Mouse (Mus musculus) megakaryocyte, embryonic 14.5 days (primary cell): ENCODE measurements around the gene Prr5l. TPM values are rescaled to one million over a fixed set of nuclear protein-coding genes. Genes with fewer than 3 reads are reported as not detected.

Experiments used
- H3K27me3 ChIP-seq: replicated peaks from 2 replicates; pipeline ENCODE3; 2012; ENCODE audit warnings: inconsistent platforms
- H3K36me3 ChIP-seq: replicated peaks from 2 replicates; pipeline ENCODE3; 2012; ENCODE audit warnings: low read length, inconsistent platforms, mixed read lengths
- H3K4me1 ChIP-seq: 2 replicates; pipeline ENCODE4 v1.6.1; 2012; ENCODE audit warnings: inconsistent platforms
- H3K4me3 ChIP-seq: replicated peaks from 2 replicates; pipeline ENCODE3; 2012; ENCODE audit warnings: moderate library complexity, mild to moderate bottlenecking, inconsistent platforms
- H3K9me3 ChIP-seq: 2 replicates; pipeline ENCODE4 v1.6.1; 2012; ENCODE audit warnings: inconsistent platforms
- FLI1 ChIP-seq: IDR thresholded peaks from 2 replicates; pipeline ENCODE4 v1.6.1; 2012; ENCODE audit warnings: low read length, inconsistent platforms, mixed read lengths
- GATA1 ChIP-seq: IDR thresholded peaks from 3 replicates; pipeline ENCODE4 v1.6.1; 2012; ENCODE audit warnings: mixed read lengths, low read length, inconsistent platforms, borderline replicate concordance
- polyA plus RNA-seq: library from polyadenylated mRNA; stranded (reverse); fragments of >175 nt; gene quantifications from 2 replicates; pipeline ENCODE4 v1.2.3, GENCODE M21; 2012; ENCODE audit warnings: low replicate concordance; ENCODE audit not compliant: insufficient read depth

Gene Prr5l
- polyA plus RNA-seq, 1 experiment = 44.1 TPM

- no peak for TF ChIP-seq GATA1
- no peak for TF ChIP-seq FLI1
- Histone ChIP-seq H3K9me3 (no peaks in the 10 kb centered on the region), H3K36me3 (no peaks in the 10 kb centered on the region), H3K4me3 (no peak overlapping the region), H3K4me1 (peaks cover 62% of the 10 kb centered on the region), H3K27me3 (peaks cover 14% of the 10 kb centered on the region)
Measured at GRCm38 (mm10) chr2:101825226-101826120, 57.4 kb downstream of the Prr5l start.

GRCm38 (mm10) chr2:101823821-101824220 lies 59.0 kb downstream of the Prr5l start:
- no peaks in the 10 kb centered on the region for H3K36me3 ChIP-seq
- peaks cover 19% of the 10 kb centered on the region for H3K27me3 ChIP-seq
- peaks cover 56% of the 10 kb centered on the region for H3K4me1 ChIP-seq
- H3K4me3 ChIP-seq = no peak overlapping the region
- no peaks in the 10 kb centered on the region for H3K9me3 ChIP-seq
- TF ChIP-seq FLI1 (no peak), GATA1 (no peak)

- Histone ChIP-seq H3K4me1 (peaks cover 46% of the 10 kb centered on the region), H3K27me3 (peaks cover 25% of the 10 kb centered on the region), H3K36me3 (no peaks in the 10 kb centered on the region), H3K4me3 (no peak overlapping the region), H3K9me3 (no peaks in the 10 kb centered on the region)
- TF ChIP-seq GATA1 = no peak
- no peak for TF ChIP-seq FLI1
Measured at GRCm38 (mm10) chr2:101822785-101823184, 60.0 kb downstream of the Prr5l start.

- peaks cover 29% of the 10 kb centered on the region for H3K27me3 ChIP-seq
- H3K36me3 ChIP-seq = no peaks in the 10 kb centered on the region
- H3K4me1 ChIP-seq = peaks cover 34% of the 10 kb centered on the region
- no peaks in the 10 kb centered on the region for H3K9me3 ChIP-seq
- TF ChIP-seq GATA1 (no peak), FLI1 (no peak)
- H3K4me3 ChIP-seq = no peak overlapping the region
Measured at GRCm38 (mm10) chr2:101820816-101821215, 62.0 kb downstream of the Prr5l start.

GRCm38 (mm10) chr2:101818986-101819764 lies 63.7 kb downstream of the Prr5l start:
- TF ChIP-seq GATA1 = no peak
- no peak for TF ChIP-seq FLI1
- Histone ChIP-seq H3K27me3 (peaks cover 21% of the 10 kb centered on the region), H3K36me3 (no peaks in the 10 kb centered on the region), H3K4me3 (no peak overlapping the region), H3K9me3 (no peaks in the 10 kb centered on the region), H3K4me1 (peaks cover 39% of the 10 kb centered on the region)

GRCm38 (mm10) chr2:101816646-101817308 lies 66.0 kb downstream of the Prr5l start:
- H3K4me3 ChIP-seq = peak overlapping the region; percentile 2
- TF ChIP-seq FLI1 (no peak), GATA1 (no peak)
- H3K9me3 ChIP-seq = no peaks in the 10 kb centered on the region
- H3K27me3 ChIP-seq = peaks cover 25% of the 10 kb centered on the region
- H3K36me3 ChIP-seq = no peaks in the 10 kb centered on the region
- H3K4me1 ChIP-seq = peaks cover 35% of the 10 kb centered on the region

GRCm38 (mm10) chr2:101815250-101815934 lies 67.4 kb downstream of the Prr5l start:
- peaks cover 39% of the 10 kb centered on the region for H3K4me1 ChIP-seq
- no peak for TF ChIP-seq GATA1
- no peak for TF ChIP-seq FLI1

GRCm38 (mm10) chr2:101814272-101814625 lies 68.6 kb downstream of the Prr5l start:
- no peak for TF ChIP-seq FLI1
- TF ChIP-seq GATA1 = no peak
- peaks cover 40% of the 10 kb centered on the region for H3K4me1 ChIP-seq
- no peaks in the 10 kb centered on the region for H3K9me3 ChIP-seq
- H3K4me3 ChIP-seq = no peak overlapping the region
- H3K36me3 ChIP-seq = no peaks in the 10 kb centered on the region
- H3K27me3 ChIP-seq = peaks cover 20% of the 10 kb centered on the region

More at GRCm38 (mm10) chr2:101815250-101815934, 67.4 kb downstream of the Prr5l start:
- no peaks in the 10 kb centered on the region for H3K9me3 ChIP-seq
- H3K36me3 ChIP-seq = no peaks in the 10 kb centered on the region
- H3K27me3 ChIP-seq = peaks cover 23% of the 10 kb centered on the region
- no peak overlapping the region for H3K4me3 ChIP-seq
